Mouse (Mus musculus) G1E-ER4 (cell line): ENCODE measurements around the gene Snu13. TPM values are rescaled to one million over a fixed set of nuclear protein-coding genes. Genes with fewer than 3 reads are reported as not detected.

Experiments used
- GATA1 ChIP-seq: IDR thresholded peaks from one replicate; pipeline ENCODE4 v1.8.0; 2012; ENCODE audit warnings: low read length, inconsistent platforms
- polyA plus RNA-seq: library from polyadenylated mRNA; stranded (reverse); fragments of >175 nt; gene quantifications from 2 replicates; pipeline ENCODE4 v1.2.3, GENCODE M21; 2012

Snu13 gene
- polyA plus RNA-seq, 1 experiment, result 25.8 TPM

- TF ChIP-seq GATA1, result no peak
Observed at GRCm38 (mm10) chr15:82040650-82041049, 6.7 kb downstream of the Snu13 start.

- no peak for TF ChIP-seq GATA1
Observed at GRCm38 (mm10) chr15:82035904-82036689, 11.3 kb downstream of the Snu13 start.

- no peak for TF ChIP-seq GATA1
Observed at GRCm38 (mm10) chr15:82033762-82034161, 13.6 kb downstream of the Snu13 start, which contains the start of gene Desi1. Gene Desi1 (minus strand): TSS chr15:82033862.

GRCm38 (mm10) chr15:82032386-82032785 is 15.0 kb downstream of the Snu13 start:
- no peak for TF ChIP-seq GATA1

GRCm38 (mm10) chr15:82027726-82028125 is 19.7 kb downstream of the Snu13 start:
- no peak for TF ChIP-seq GATA1

GRCm38 (mm10) chr15:82027276-82027675 is 20.1 kb downstream of the Snu13 start:
- no peak for TF ChIP-seq GATA1

- no peak for TF ChIP-seq GATA1
Observed at GRCm38 (mm10) chr15:82023965-82024635, 23.3 kb downstream of the Snu13 start.

- no peak for TF ChIP-seq GATA1
Observed at GRCm38 (mm10) chr15:82022535-82023088, 24.8 kb downstream of the Snu13 start.

GRCm38 (mm10) chr15:82019288-82019687 is 28.1 kb downstream of the Snu13 start:
- TF ChIP-seq GATA1, result no peak

- TF ChIP-seq GATA1, result no peak
Observed at GRCm38 (mm10) chr15:82017461-82017860, 29.9 kb downstream of the Snu13 start.

GRCm38 (mm10) chr15:82016830-82017229 is 30.6 kb downstream of the Snu13 start:
- TF ChIP-seq GATA1, result no peak

- TF ChIP-seq GATA1, result no peak
Observed at GRCm38 (mm10) chr15:82016101-82016808, 31.1 kb downstream of the Snu13 start.

- TF ChIP-seq GATA1, result no peak
Observed at GRCm38 (mm10) chr15:82015392-82016100, 31.9 kb downstream of the Snu13 start.

- no peak for TF ChIP-seq GATA1
Observed at GRCm38 (mm10) chr15:82014745-82015391, 32.5 kb downstream of the Snu13 start.

GRCm38 (mm10) chr15:82011947-82012346 is 35.5 kb downstream of the Snu13 start:
- TF ChIP-seq GATA1, result no peak
